Mouse (Mus musculus) heart, adult 11 months (tissue): Measurements from ENCODE around the gene Tfr2.
"Not testable (repeated sequence)": the region's sequence is repeated elsewhere in the genome, so short reads cannot be mapped to it uniquely, and the experiment has no call there.

Experiments
- DNase-seq: peaks from one replicate; pipeline ENCODE4 v3.0.0; 2022

Gene Tfr2

DNA sequence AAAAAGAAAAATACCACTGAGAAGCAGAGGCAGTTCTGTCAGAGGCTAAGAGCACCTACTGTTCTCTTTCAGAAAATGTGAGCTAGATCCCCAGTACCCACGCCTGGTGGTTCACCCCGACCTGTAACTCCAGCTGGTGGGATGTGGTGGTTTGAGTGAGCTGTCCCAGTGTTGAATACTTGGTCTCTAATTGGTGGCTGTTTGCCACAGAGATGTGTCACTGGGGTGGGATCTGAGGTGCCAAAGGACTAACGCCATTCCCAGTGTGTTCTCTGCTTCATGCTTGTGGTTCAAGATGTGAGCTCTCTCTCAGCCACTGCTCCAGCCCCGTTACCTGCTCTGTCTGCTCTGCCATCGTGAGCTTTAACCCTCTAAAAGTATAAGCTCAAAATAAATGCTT lies 20.9 kb downstream of the Tfr2 start:
- no peak for DNase-seq

DNA sequence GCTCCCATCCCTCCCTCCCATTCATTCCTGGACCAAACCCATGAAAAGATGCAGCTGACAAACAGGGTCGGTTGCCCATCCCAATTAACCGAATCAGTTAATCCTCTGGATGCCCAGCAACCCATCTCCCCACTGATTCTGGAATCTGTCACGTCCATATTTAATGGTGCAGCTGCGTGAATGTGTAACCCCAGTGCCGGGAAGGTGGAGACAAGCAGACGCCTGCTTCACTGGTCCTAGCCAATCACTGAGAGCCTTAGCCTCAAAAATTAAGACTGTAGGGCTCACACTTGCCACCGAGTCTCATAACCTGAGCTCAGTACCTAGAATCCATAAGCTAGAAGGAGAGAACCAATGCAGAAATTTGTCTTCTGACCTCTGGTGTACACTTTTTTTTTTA lies 26.3 kb downstream of the Tfr2 start:
- DNase-seq = no peak

DNA sequence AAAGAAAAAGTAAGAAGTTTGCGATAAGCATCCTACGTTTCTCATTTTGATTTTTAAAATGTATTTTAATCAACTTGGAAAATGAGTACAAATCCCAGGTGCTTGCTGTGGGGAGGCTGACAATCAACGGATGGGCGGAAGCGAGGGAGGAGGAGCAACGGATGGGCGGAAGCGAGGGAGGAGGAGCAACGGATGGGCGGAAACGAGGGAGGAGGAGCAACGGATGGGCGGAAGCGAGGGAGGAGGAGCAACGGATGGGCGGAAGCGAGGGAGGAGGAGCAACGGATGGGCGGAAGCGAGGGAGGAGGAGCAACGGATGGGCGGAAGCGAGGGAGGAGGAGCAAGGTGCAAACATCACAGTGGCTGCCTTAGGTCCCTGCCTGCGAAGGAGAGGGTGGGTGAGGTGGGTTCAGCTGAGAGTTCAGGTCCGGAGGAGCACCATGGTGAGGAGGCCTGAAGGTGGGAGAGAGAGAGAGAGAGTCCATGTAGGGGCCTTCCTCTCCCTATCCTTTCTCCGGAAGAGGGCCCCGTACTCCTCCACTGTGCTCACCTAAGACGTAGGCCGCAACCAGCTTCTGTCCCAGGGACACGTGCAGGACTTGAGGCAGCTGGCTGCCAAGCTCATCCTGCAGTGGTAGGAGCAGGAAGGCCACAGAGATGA lies 27.1 kb downstream of the Tfr2 start:
- DNase-seq = peak; percentile 94

DNA sequence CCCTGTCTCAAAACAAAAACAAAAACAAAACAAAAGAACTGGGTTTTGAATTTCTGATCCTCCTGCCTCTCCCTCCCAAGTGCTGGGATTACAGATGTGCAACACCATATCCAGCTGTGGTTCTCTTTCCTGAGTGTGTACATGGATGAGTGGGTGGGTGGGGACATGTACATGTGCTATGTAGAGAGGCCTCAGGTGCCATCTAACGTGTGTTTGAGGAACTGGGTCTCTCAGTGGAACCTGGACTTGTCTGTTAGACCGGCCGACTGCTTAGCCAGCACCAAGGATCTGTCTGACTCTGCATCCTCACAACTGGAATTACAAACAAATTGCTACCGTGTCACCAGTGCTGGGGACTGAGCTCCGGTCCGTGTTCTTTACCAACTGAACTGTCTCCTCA lies 28.0 kb downstream of the Tfr2 start:
- DNase-seq = no peak

DNA sequence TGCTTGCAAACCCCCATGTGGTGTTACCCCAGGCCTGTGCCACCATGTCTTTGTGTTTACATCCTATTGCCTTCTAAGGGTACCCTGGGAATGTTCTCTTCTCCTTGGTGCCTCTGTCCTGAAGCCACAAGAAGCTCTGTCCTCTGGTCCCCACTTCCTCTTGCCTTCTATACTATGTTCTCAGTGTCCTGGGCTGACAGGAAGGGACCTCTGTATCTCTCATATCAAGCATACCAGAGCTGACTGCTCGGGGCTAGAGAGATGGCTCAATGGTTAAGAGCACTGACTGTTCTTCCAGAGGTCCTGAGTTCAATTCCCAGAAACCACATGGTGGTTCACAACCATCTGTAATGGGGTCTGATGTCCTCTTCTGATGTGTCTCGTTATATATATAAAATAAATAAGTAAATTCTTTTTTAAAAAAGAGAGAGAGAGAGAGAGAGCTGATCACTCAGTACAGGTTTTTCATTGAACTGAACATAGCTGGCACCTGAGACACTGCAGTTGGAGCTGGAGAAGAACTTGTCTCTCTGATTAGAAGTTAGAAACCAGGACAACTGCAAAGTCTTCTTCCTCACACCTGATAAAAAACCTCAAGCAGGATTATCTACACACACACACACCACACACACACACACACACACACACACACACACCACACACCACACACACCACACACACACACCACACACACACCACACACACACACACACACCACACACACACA lies 28.6 kb downstream of the Tfr2 start:
- no peak for DNase-seq

DNA sequence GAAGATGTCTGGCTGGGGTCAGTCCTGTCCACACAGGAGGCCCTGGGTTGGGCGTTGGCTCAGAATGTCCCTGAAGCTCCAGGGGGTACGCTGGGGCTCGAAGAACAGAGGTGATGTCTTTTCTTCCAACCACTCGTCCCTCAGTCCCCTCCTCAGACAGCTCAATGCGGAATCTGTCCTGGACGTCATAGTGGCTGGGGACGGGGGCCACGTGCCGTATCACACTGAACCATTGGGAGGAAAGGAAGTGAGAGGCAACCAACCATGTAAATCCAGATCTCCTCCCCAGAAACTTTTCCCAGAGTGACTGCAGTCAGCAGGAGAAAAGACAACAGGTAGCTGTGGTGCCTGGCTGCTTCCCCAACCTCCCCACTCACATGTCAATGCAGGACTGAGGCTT lies 30.0 kb downstream of the Tfr2 start:
- peak; percentile 95 for DNase-seq

DNA sequence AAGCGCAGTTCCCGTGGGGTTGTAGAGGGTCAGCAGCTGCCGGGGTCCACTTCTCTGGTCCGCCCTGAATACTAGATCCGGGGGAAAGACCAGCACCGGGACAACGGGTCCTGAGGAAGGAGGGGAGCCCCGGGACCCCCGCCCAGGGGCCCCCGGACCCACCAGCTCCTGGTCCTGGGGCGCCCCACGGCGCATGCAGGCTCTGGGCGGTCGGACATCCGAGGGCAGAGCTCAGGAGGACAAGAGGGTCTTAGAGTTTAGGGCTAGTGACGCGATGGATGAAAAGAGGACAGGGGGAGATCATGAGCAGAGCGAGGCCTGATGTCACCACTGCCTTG lies 30.6 kb downstream of the Tfr2 start:
- no peak for DNase-seq

DNA sequence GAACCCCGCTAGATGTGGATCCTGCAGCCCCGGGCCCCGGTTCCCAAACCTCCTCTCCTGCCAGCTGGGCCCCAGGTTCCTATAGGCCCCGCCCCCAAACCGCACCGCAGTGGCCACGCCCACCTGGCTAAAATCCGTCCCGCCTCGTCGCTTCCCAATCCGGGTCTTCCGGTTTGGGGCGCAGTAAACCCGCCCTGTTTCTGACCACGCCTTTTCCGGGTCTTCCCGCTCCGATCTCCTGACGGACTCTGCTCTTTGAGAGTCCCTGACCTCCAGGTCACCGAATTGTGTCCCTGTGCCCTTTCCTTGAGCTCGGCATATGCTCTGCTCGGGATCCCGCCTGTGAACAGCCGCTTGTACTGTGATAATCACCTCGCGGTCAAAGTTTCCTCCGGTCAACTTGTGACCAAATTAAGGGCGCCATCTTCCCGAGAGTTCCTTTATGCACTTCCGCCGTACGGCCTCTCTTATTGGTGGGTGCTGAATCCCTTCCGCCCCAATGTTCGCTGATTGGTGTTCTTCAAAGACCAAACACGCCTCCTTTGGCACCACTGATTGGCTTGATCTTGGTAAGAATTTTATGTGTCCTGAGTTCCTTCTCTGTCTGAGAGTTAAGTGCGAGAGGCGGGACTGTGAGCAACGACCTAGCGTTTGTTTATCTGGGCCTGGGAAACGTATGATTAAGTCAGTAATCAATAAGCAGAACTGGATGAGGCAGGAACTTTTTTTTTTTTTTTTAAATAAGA lies 31.2 kb downstream of the Tfr2 start, which contains the start of gene Mospd3:
TSS of gene Mospd3 (minus strand) at position 440 of the 746 bp plus-strand sequence.
- peak; percentile 100 for DNase-seq

DNA sequence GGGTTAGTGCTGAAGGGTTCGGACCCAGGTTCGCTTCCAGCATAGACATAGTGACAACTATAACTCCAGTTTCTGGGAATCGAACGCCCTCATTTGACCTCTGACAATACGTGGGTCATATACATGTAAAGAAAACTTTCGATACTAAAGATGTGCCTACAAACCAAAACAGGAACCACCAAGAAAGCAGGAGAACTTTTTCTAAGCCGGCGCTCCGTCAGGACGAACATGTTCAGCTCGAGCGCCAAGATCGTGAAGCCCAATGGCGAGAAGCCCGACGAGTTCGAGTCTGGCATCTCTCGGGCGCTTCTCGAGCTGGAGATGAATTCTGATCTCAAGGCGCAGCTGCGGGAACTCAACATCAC lies 31.7 kb downstream of the Tfr2 start:
- no peak for DNase-seq

DNA sequence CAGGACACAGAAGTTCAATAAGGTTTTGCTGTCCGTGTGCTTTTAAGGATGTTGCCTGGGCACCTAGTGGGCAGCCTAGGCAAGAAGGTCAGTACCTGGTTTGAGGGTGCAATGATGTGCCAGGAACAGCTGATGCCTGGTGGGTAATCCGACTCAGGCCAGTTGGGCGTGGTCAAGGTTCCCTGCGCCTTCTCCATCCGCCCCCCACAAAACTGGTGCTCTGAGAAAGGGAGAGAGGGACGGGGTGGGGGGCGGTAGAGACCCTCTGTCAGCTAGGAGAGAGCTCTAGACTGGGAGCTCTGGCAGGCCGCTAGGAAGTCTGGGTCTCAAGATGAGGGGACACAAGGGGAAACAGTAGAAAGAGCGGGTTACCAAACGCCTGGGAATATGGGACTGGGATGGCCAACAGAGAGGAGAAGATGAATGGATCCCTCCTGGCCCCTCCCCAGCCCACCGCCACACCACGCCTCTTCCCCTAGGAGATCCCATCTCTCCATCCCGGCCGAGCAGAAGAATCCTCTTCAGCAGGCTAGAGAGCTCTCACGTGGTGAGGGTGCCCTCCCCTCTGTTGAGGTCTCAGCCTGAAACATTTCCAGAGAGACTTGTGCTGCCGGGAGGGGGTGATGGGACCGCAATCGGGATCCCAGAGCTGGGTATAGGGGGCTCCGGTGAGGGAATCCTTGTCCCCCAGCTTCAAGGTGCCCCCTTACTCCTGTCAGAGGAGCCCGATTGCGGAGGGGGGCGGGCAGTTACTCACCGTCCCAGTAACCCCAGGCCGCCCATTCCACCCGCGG lies 38.4 kb downstream of the Tfr2 start:
- peak; percentile 92 for DNase-seq

DNA sequence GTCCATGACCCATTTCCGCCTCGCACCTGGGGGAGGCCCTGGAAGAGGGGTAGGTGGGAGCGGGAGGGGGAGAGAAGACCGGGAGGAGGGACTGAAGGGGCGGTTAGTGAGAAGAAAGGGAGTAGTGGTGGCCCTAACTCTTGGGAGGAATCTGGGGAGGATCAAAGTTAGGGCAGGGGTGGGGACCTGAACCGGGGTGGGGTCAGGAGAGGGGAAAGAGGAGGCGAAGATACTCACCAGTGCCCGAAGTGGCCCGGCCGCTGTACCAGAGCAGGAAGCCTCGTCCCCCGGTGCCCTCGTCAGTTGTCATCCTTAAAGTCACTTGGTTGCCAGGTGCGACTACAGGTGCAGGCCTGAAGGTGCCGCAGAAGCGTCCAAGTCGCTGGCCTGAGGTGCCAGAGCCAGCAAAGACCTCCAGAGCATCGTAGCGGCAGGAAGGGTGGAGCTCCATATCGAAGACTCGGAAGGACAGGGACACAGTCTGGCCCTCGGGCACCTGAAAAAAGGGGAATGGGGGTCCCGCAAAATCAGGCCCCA lies 39.1 kb downstream of the Tfr2 start:
- DNase-seq = no peak

DNA sequence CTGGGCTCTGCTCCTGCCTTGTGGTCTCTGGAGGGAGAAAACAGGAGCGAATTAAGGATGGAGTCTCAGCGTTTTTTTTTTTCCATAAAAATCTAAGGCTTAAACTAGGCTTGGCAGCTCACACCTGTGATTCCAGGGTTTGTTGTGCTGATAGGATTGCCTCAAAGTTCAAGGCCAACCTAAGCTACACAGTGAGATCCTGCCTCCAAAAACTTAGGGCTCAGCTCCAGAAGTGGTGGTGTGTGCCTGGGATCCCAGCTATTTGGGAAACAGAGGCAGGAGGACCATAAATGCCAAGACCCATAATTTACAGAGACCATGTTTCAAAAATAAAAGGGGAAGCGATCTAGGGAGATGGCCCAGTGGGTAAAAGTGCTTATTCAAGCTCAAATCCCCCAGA lies 39.7 kb downstream of the Tfr2 start:
- DNase-seq = peak; percentile 87

DNA sequence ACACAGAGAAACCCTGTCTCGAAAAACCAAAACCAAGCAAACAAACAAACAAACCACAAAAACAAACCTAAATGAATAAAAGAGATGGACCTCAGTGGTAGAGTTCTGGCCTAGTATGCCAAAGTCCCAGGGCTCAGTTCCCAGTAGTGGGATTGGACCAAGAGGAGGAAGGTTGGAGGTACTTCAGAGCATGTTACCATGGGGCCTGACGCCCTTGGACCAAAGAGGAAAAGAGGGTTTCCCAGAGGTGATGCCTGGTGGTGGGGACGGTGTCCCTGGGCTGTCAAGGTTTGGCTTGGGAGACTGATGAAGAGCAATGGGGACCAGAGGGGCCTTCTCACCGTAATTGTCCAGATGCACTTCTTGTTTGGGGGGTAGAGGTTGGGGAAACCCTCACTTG lies 40.4 kb downstream of the Tfr2 start:
- DNase-seq = peak; percentile 92

DNA sequence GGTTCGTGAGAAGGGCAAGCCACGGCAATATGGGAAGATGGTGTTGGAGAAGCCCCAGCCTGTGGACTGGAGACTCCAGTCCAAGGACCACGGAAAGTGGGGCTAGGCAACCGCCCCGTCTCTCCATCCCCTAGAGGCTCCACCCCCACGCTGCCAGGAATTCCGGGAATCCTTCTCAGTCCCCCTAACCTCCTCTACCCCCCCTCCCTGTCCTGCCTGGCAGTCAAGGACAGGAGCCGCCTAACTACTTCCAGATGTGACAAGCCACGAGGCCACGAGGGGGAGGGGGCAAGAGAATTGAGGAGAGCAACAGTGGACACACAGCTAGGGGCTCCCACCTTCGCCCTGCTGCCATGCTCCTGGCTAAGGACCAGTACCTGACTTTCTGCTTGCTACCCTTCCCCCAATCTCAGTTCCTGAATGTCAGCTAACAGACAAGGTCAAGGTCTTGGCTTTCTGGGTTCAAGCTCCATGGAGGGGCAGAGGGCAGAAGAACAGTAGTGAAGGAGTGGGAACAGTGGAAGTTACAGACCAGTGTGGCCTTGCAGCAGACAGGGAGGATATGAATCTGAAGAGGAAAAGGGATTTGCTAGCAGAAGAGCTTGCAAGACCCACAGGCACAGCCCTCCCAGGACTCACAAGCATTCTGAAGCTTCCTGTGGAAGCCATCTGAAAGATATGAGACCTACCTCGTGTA lies 41.1 kb downstream of the Tfr2 start:
- peak; percentile 99 for DNase-seq

DNA sequence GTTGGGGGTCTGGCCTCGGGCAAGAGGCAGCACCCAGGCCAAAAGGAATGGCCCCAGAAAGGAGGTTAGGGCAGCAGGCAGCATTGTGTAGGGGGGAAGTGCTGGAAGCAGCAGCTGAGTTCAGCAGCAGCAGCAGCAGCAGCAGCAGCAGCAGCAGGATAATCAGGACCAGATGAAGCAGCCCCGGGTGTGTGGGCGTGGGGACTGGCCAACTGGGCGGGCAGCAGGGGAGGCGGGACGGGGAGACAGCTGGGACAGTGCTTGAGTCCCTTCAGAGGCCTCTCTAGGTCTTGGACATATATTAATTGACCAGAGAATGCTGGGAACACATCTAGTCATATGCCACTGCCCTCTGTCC lies 41.6 kb downstream of the Tfr2 start:
- peak; percentile 98 for DNase-seq

DNA sequence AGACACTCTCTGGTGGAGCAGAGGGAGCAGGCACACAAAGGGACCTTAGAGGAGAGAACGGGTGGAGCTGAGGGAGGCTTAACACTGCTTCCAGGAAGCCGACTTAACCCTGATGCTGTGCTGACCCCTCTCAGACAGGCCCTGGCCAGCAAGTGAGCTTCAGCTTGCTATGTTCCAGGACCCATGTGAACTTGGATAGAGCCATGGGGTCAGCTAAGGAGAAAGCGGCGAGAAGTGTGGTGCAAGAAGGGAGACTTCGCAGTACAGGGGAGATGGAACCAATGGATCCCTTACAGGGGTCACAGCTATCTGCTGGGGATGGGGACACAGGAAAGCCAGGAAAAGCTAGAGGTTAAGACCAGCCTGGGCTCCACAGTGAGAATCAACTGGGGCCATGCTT lies 43.4 kb downstream of the Tfr2 start:
- DNase-seq = peak; percentile 96

DNA sequence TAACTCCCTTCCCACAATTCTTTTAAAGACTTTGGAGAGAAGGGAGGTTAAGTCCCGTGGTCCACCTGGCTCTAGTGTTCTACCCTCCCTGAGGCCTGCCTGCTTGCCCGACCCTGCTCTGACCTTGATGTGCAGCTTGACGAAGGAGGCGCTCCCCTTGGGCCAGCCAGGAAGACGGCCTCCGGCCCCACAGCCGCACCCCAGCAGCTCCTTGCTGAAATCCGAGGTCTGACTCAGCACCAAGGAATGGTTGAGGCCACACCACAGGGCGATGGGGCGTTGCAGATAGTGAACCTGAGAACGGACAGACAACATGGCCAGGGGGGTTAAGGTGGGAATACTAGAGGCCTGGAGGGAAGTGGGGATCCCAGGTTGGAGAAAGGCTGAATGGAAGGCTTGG lies 43.9 kb downstream of the Tfr2 start, which contains the start of gene Pcolce:
TSS of gene Pcolce (minus strand) at position 235 of the 400 bp plus-strand sequence.
- peak; percentile 96 for DNase-seq

DNA sequence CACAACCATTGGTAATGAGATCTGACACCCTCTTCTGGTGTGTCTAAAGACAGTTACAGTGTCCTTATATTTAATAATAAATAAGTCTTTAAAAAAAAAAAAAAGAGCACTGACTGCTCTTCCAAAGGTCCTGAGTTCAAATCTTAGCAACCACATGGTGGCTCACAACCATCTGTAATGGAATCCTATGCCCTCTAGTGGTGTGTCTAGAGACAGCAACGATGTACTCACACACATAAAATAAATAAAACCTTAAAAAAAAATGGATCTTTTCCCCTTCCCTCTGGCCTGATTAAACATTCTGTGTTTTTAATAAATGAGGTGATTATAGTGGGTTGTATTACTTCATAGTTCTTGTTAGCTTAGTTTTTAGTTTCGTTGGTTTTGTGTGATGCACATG lies 45.3 kb downstream of the Tfr2 start:
- not testable (repeated sequence) for DNase-seq

DNA sequence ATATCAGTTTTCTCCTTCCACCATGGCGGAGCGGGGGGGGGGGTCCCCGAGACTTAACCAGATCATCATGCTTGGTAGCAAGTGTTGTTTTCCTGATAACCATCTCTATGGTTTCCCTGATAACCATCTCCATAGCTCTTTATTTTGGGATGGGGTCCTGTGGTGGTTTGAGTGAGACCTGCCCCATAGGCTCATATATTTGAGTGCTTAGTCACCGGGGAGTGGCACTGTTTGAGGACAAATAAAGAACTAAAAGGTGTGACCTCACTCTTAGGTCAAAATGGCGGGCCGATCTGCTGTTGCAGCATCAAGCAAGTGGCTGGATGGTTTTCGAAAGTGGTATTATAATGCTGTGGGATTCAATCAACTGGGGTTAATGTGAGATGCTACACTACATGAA lies 45.7 kb downstream of the Tfr2 start:
- no peak for DNase-seq

DNA sequence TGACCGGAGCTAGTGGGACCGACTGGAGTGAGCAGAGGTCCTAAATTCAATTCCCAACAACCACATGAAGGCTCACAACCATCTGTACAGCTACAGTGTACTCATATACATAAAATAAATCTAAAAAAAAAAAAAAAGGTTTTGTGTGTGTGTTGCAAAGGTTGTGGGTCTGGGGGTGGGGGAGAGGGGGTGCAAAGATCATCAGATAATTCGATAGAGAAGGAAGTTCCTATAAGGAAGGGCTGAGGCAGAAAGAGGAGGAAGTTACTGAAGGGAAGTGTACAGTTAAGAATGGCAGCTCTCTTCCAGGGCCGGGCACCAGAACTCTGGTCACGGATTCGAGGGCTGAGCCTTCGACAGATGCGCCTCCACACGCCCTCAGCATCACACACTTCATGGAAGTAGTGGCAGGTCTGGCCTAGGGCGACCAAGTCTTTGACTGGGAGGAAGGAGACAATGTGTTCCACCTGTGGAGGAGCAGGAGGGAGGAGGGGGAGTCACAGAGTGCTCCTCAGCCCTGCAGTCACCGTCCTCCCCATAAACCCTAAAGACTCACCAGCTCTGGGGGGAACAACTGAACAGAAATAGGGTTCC lies 54.4 kb downstream of the Tfr2 start:
- DNase-seq = no peak

DNA sequence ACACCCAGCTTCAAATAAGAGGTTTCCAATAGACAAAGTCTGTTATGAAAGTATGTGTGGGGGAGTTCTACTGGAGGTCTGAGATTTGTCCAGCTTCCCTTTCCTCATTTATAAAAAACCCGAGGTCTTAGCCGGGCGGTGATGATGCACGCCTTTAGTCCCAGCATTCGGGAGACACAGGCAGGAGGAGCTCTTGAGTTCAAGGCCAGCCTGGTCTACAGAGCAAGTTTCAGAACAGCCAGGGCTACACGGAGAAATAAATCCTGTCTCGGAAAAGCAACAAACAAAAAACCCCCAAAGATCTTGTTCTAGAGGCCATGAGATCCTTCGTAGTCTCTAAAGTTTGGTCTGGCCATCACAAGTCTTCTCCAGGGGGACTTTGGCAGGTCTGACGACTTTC lies 58.4 kb downstream of the Tfr2 start:
- DNase-seq = peak; percentile 97
